ENCODE assay signal across 8 mouse cellular contexts in genomic region chr4:105175255-105176035, GRCm38 (mm10). TPM values are rescaled to one million over a fixed set of nuclear protein-coding genes. Genes with fewer than 3 reads are reported as not detected.
DNase-seq lines count a peak whose midpoint lies in the region; ATAC-seq lines count a peak whose summit lies in the region.

No protein-coding gene starts in this region.

- no peak overlapping the region for H3K27ac ChIP-seq in embryonic facial prominence, embryonic 11.5 days (replicated peaks; ENCODE audit: low read depth, low read length)
- H3K27ac ChIP-seq in hindbrain, embryonic 12.5 days: peak overlapping the region; percentile 19
- peak overlapping the region; percentile 68 for H3K27ac ChIP-seq in limb, embryonic 15.5 days

- H3K27me3 ChIP-seq in embryonic facial prominence, embryonic 11.5 days (ENCODE audit: control insufficient read depth, insufficient read depth, low read length): no peaks in the 10 kb centered on the region
- H3K27me3 ChIP-seq in hindbrain, embryonic 12.5 days: no peaks in the 10 kb centered on the region
- no peaks in the 10 kb centered on the region for H3K27me3 ChIP-seq in limb, embryonic 15.5 days

- 0 out of 2 replicates have a peak, but pooled peaks cover 3% of the 10 kb centered on the region for H3K4me1 ChIP-seq in embryonic facial prominence, embryonic 11.5 days (ENCODE audit: control insufficient read depth, insufficient read depth, low read length)
- H3K4me1 ChIP-seq in hindbrain, embryonic 12.5 days: peaks cover 47% of the 10 kb centered on the region
- peaks cover 45% of the 10 kb centered on the region for H3K4me1 ChIP-seq in limb, embryonic 15.5 days

- DNase-seq in cerebellum, adult 11 months: peak; percentile 20
- peak; percentile 47 for DNase-seq in embryonic facial prominence, embryonic 11.5 days (ENCODE audit: low spot score)
- DNase-seq in spleen, adult 12 weeks (ENCODE audit: low spot score): no peak
- DNase-seq in thymus, postnatal 25 days: no peak
- no peak for DNase-seq in kidney, adult 18-20 months

- ATAC-seq in cerebellum, adult (ENCODE audit: insufficient number of reproducible peaks, low FRiP score, low TSS enrichment): no peak; the same call in 1 of the 2 replicates
- ATAC-seq in embryonic facial prominence, embryonic 11.5 days (replicated peaks; ENCODE audit: insufficient number of reproducible peaks, low FRiP score, low TSS enrichment, low read depth): no peak
- no peak for ATAC-seq in hindbrain, embryonic 12.5 days (ENCODE audit: low FRiP score)
- peak; percentile 68 for ATAC-seq in limb, embryonic 15.5 days (ENCODE audit: insufficient number of reproducible peaks, low FRiP score, low TSS enrichment, low read depth)

- H3K9ac ChIP-seq in embryonic facial prominence, embryonic 11.5 days (replicated peaks; ENCODE audit: low read length): 0 out of 2 replicates have a peak overlapping the region, but pooled peaks have one; percentile 4
- H3K9ac ChIP-seq in hindbrain, embryonic 12.5 days: no peak overlapping the region
- H3K9ac ChIP-seq in limb, embryonic 15.5 days: no peak overlapping the region

- no peak overlapping the region for H3K4me3 ChIP-seq in embryonic facial prominence, embryonic 11.5 days (ENCODE audit: low read depth, low read length)
- H3K4me3 ChIP-seq in hindbrain, embryonic 12.5 days: no peak overlapping the region
- no peak overlapping the region for H3K4me3 ChIP-seq in limb, embryonic 15.5 days

- H3K4me2 ChIP-seq in embryonic facial prominence, embryonic 11.5 days (ENCODE audit: low read depth, low read length): no peak overlapping the region
- H3K4me2 ChIP-seq in hindbrain, embryonic 12.5 days (replicated peaks): no peak overlapping the region
- H3K4me2 ChIP-seq in limb, embryonic 15.5 days: 0 out of 2 replicates have a peak overlapping the region, but pooled peaks have one; percentile 3

- 42% methylated on average over 16 of the region's 16 CpGs for WGBS in embryonic facial prominence, embryonic 11.5 days
- 61% methylated on average over 16 of the region's 16 CpGs for WGBS in hindbrain, embryonic 12.5 days
- 59% methylated on average over 16 of the region's 16 CpGs for WGBS in limb, embryonic 15.5 days

- H3K9me3 ChIP-seq in embryonic facial prominence, embryonic 11.5 days (replicated peaks; ENCODE audit: control insufficient read depth, low read length): no peaks in the 10 kb centered on the region
- no peaks in the 10 kb centered on the region for H3K9me3 ChIP-seq in hindbrain, embryonic 12.5 days (replicated peaks)
- H3K9me3 ChIP-seq in limb, embryonic 15.5 days: no peaks in the 10 kb centered on the region

- H3K36me3 ChIP-seq in embryonic facial prominence, embryonic 11.5 days (replicated peaks; ENCODE audit: control insufficient read depth, insufficient read depth, low read depth, low read length): peaks cover 5% of the 10 kb centered on the region
- H3K36me3 ChIP-seq in hindbrain, embryonic 12.5 days: 0 out of 2 replicates have a peak, but pooled peaks cover 2% of the 10 kb centered on the region
- H3K36me3 ChIP-seq in limb, embryonic 15.5 days: peaks cover 12% of the 10 kb centered on the region

RNA-seq across cellular contexts. Expression of gene Plpp3, which starts 18.3 kb away (rescaled TPM):
- polyA plus RNA-seq in embryonic facial prominence, embryonic 11.5 days (2014; fragmentation: Nextera tagmentation; extraction: Ambion mirVana): 73.5 and 79.3 TPM in 2 replicates
- polyA plus RNA-seq in hindbrain, embryonic 12.5 days (2016; fragmentation: Nextera tagmentation; extraction: Ambion mirVana): 91.5 and 91.7 TPM in 2 replicates
- polyA plus RNA-seq in limb, embryonic 15.5 days (2015; fragmentation: Nextera tagmentation; extraction: Ambion mirVana): 143 and 150 TPM in 2 replicates

Comparison
In these comparisons a context has a peak if more than half of its experiments do, and no peak if none do; other contexts are left out.
1. DNase-seq: peak in cerebellum, adult 11 months (single experiment) and embryonic facial prominence, embryonic 11.5 days (single experiment); none in spleen, adult 12 weeks (single experiment), thymus, postnatal 25 days (single experiment) and kidney, adult 18-20 months (single experiment).